Mouse (Mus musculus): ENCODE results near the gene Itga10. TPM values are rescaled to one million over a fixed set of nuclear protein-coding genes. Genes with fewer than 3 reads are reported as not detected.

Gene Itga10
- polyA plus RNA-seq, 1 experiment: 1.00 TPM

DNA sequence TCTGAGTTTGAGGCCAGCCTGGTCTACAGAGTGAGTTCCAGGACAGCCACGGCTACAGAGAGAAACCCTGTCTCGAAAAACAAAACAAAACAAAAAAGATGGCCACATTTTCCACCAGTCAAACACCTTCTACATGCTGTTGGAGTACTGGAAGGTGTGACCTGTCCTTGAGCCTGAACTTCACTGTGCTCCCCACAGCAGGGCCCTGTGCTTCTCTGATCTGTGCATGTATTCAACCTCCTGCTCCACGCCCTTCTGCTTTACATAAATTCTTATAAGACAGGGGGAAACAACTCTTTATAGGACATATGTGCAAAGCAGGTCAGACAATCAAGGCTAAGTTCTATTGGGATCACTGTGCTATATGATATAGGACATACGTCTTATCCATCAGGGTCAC, 22.2 kb upstream of the Itga10 start:
- TF ChIP-seq CTCF (IDR thresholded peaks at IDR 0.05; ENCODE audit: control insufficient read depth, insufficient read depth, low read length) (no peak), POLR2A (IDR thresholded peaks at IDR 0.05; ENCODE audit: borderline replicate concordance, control insufficient read depth, low read depth, low read length) (no peak)
- WGBS: 89% methylated on average over 4 of the region's 4 CpGs
- Histone ChIP-seq H3K4me1 (ENCODE audit: control insufficient read depth, insufficient read depth, low read length) (no peaks in the 10 kb centered on the region), H3K27ac (ENCODE audit: control insufficient read depth, insufficient read depth, low read depth, low read length, poor library complexity) (no peak overlapping the region), H3K4me3 (replicated peaks; ENCODE audit: control insufficient read depth, low read depth, low read length) (no peak overlapping the region)

DNA sequence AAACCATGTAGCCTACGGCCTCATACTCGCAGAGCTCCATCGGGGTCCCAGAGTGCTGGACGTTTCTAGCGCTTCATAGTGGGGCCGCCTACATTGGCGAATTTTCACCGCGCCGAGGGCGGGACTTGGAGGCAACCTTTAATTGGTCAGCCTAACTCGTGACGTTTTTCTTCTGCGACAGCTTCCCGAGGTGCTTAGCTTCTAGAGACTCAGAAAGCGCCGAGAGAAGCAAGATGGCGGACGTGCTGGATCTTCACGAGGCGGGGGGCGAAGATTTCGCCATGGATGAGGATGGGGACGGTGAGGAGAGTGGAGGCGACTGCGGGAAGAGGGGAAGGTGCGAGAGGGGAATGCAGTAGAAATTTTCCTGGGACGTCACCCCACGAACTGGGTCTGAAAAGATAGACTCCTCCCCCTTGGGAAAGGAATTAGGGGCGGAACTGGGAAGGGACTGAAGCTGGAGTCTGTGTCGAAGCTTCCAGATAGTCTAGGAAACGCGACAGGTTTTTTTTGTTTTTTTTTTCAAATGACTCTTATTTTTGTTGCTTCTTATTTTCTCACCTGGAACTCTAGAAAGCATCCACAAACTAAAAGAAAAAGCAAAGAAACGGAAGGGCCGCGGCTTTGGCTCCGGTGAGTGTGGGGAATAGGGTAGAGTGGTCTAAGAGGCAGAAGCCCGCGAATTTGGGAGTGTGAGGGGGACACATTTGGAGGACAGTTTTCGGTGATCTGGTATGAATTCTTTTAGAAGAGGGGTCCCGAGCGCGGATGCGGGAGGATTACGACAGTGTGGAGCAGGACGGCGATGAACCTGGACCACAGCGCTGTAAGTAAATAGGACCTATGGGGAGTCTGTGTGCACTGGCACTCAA, 15.4 kb upstream of the Itga10 start, which contains the start of gene Rbm8a:
Rbm8a (plus strand) TSS at position 205 of the 872 bp plus-strand sequence.
- WGBS: under 1% methylated on average over 48 of the region's 48 CpGs
- no peak for TF ChIP-seq CTCF (IDR thresholded peaks at IDR 0.05; ENCODE audit: control insufficient read depth, insufficient read depth, low read length)
- TF ChIP-seq POLR2A (IDR thresholded peaks at IDR 0.05; ENCODE audit: borderline replicate concordance, control insufficient read depth, low read depth, low read length): peak; percentile 63; the same call in 1 of the 2 replicates
- peak within 1 kb of the TSS; percentile 96 for H3K4me3 ChIP-seq (replicated peaks; ENCODE audit: control insufficient read depth, low read depth, low read length)
- H3K4me1 ChIP-seq (ENCODE audit: control insufficient read depth, insufficient read depth, low read length): peaks cover 1% of the 10 kb centered on the region; the same call in 1 of the 2 replicates
- peak within 1 kb of the TSS; percentile 29; the same call in 1 of the 2 replicates for H3K27ac ChIP-seq (ENCODE audit: control insufficient read depth, insufficient read depth, low read depth, low read length, poor library complexity)

DNA sequence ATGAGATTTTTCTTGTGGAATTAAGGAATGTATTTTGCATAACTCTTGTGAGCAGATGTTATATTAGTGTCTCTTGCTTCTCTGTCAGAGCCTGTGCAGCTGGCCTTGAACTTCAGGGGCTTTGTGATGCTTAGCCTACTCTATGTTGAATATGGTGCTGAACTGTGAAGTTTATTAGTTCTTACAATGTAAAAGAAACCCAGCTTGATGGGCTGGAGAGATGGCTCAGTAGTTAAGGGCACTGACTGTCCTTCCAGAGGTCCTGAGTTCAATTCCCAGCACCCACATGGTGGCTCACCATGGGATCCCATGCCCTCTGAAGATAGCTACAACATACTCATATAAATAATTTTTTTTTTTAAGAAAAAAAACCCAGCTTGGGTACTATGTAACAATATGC, 13.3 kb upstream of the Itga10 start:
- peaks cover 1% of the 10 kb centered on the region; the same call in 1 of the 2 replicates for H3K4me1 ChIP-seq (ENCODE audit: control insufficient read depth, insufficient read depth, low read length)
- no peak overlapping the region for H3K4me3 ChIP-seq (replicated peaks; ENCODE audit: control insufficient read depth, low read depth, low read length)
- no peak overlapping the region for H3K27ac ChIP-seq (ENCODE audit: control insufficient read depth, insufficient read depth, low read depth, low read length, poor library complexity)
- TF ChIP-seq CTCF (IDR thresholded peaks at IDR 0.05; ENCODE audit: control insufficient read depth, insufficient read depth, low read length): no peak
- TF ChIP-seq POLR2A (IDR thresholded peaks at IDR 0.05; ENCODE audit: borderline replicate concordance, control insufficient read depth, low read depth, low read length): no peak

DNA sequence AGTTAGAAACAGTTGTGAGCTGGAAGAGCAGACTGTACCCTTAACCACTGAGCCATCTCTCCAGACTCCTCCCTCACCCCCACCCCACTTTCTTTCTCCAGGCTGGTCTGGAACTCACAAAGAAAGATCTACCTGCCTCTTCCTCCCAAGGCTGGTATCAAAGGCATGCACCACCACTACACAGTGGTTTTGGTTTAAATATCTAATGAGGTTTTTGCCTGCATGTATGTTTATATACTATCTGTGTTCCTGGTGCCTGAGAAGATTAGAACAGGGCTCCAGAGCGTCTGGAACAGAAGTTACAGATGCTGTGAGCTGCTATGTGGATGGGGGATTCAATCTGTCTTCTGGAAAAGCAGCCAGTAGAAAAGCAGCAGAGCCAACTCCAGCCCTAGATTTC, 11.4 kb upstream of the Itga10 start:
- no peak for TF ChIP-seq POLR2A (IDR thresholded peaks at IDR 0.05; ENCODE audit: borderline replicate concordance, control insufficient read depth, low read depth, low read length)
- no peak for TF ChIP-seq CTCF (IDR thresholded peaks at IDR 0.05; ENCODE audit: control insufficient read depth, insufficient read depth, low read length)
- Histone ChIP-seq H3K4me3 (replicated peaks; ENCODE audit: control insufficient read depth, low read depth, low read length) (no peak overlapping the region), H3K4me1 (ENCODE audit: control insufficient read depth, insufficient read depth, low read length) (peaks cover 1% of the 10 kb centered on the region; the same call in 1 of the 2 replicates), H3K27ac (ENCODE audit: control insufficient read depth, insufficient read depth, low read depth, low read length, poor library complexity) (no peak overlapping the region)
- 83% methylated on average over 1 of the region's 1 CpGs for WGBS

- peak within 1 kb of the TSS; percentile 92 for H3K4me3 ChIP-seq (replicated peaks; ENCODE audit: control insufficient read depth, low read depth, low read length)
- H3K4me1 ChIP-seq (ENCODE audit: control insufficient read depth, insufficient read depth, low read length): peaks cover 1% of the 10 kb centered on the region; the same call in 1 of the 2 replicates
- peak within 1 kb of the TSS; percentile 87 for H3K27ac ChIP-seq (ENCODE audit: control insufficient read depth, insufficient read depth, low read depth, low read length, poor library complexity)
- TF ChIP-seq POLR2A (IDR thresholded peaks at IDR 0.05; ENCODE audit: borderline replicate concordance, control insufficient read depth, low read depth, low read length) (peak; percentile 65; the same call in 1 of the 2 replicates), CTCF (IDR thresholded peaks at IDR 0.05; ENCODE audit: control insufficient read depth, insufficient read depth, low read length) (peak; percentile 32; the same call in 1 of the 2 replicates)
- WGBS: 4% methylated on average over 60 of the region's 60 CpGs
Observed at GRCm38 (mm10) chr3:96634928-96635879, 10.2 kb upstream of the Itga10 start, which contains the start of the genes Pex11b and Gm42957. Gene Pex11b, plus strand, starts transcription at chr3:96635376. Gene Gm42957, plus strand, starts transcription at chr3:96635474.

- Histone ChIP-seq H3K4me3 (replicated peaks; ENCODE audit: control insufficient read depth, low read depth, low read length) (peak overlapping the region; percentile 92), H3K27ac (ENCODE audit: control insufficient read depth, insufficient read depth, low read depth, low read length, poor library complexity) (peak overlapping the region; percentile 87), H3K4me1 (ENCODE audit: control insufficient read depth, insufficient read depth, low read length) (peaks cover 1% of the 10 kb centered on the region; the same call in 1 of the 2 replicates)
- TF ChIP-seq POLR2A (IDR thresholded peaks at IDR 0.05; ENCODE audit: borderline replicate concordance, control insufficient read depth, low read depth, low read length) (no peak), CTCF (IDR thresholded peaks at IDR 0.05; ENCODE audit: control insufficient read depth, insufficient read depth, low read length) (no peak)
- 5% methylated on average over 15 of the region's 15 CpGs for WGBS
Observed at GRCm38 (mm10) chr3:96635906-96636305, 9.5 kb upstream of the Itga10 start.

DNA sequence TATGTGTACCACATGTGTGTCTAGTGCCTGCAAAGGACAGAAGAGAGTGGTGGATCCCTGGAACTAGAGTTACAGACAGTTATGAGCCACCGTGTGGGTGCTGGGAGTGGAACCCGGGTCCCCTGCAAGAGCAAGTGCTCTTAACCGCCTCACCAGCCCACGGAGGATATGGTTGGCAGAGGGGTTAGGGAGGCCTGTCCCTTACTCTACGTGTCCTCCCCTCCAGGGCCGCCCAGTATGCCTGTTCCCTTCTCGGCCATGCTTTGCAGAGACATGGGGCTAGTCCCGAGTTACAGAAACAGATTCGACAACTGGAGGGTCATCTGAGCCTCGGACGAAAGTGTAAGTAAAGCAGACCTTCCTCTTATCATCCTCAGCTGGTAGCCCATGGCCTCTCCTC, 8.9 kb upstream of the Itga10 start:
- H3K27ac ChIP-seq (ENCODE audit: control insufficient read depth, insufficient read depth, low read depth, low read length, poor library complexity): no peak overlapping the region
- 63% methylated on average over 11 of the region's 11 CpGs for WGBS
- TF ChIP-seq CTCF (IDR thresholded peaks at IDR 0.05; ENCODE audit: control insufficient read depth, insufficient read depth, low read length) (no peak), POLR2A (IDR thresholded peaks at IDR 0.05; ENCODE audit: borderline replicate concordance, control insufficient read depth, low read depth, low read length) (no peak)
- peaks cover 1% of the 10 kb centered on the region; the same call in 1 of the 2 replicates for H3K4me1 ChIP-seq (ENCODE audit: control insufficient read depth, insufficient read depth, low read length)
- no peak overlapping the region for H3K4me3 ChIP-seq (replicated peaks; ENCODE audit: control insufficient read depth, low read depth, low read length)

All from bone marrow, adult 2 months (tissue).